Mouse (Mus musculus): ENCODE data around the gene Dock1. TPM values are rescaled to one million over a fixed set of nuclear protein-coding genes. Genes with fewer than 3 reads are reported as not detected.

Gene Dock1
- total and polyA plus RNA-seq, 3 experiments: not detected

- H3K4me3 ChIP-seq (replicated peaks in 1 of 3; ENCODE audit: low read depth in 2 of 3, low read length in 2 of 3, poor library complexity in 1 of 3): no peak overlapping the region
- in situ Hi-C loops (cut with MboI; ENCODE audit: low pct_ligation_motif_present, low pct_unique_long_range_greater_than_20kb, low sequenced_read_pairs) (no loop called here), dilution Hi-C loops (cut with MboI; ENCODE audit: extremely low pct_ligation_motif_present, extremely low pct_unique_long_range_greater_than_20kb, low sequenced_read_pairs) (no loop called here)
- peaks cover 59% of the 10 kb centered on the region for H3K9me3 ChIP-seq (replicated peaks; ENCODE audit: low read length)
- DNase-seq (ENCODE audit: extremely low read depth): no peak
- no peaks in the 10 kb centered on the region for H3K79me2 ChIP-seq (replicated peaks; ENCODE audit: control insufficient read depth, extremely low read depth, insufficient read depth, poor library complexity, severe bottlenecking)
- no peak overlapping the region for H3K9ac ChIP-seq (ENCODE audit: insufficient read depth, low read depth)
- TF ChIP-seq UBTF (IDR thresholded peaks at IDR 0.05; ENCODE audit: low read depth, low read length): no peak
- TF ChIP-seq USF1 (IDR thresholded peaks at IDR 0.05; ENCODE audit: low read depth, low read length): no peak
- no peak for TF ChIP-seq SMC3 (IDR thresholded peaks at IDR 0.05; ENCODE audit: low read depth, low read length)
- TF ChIP-seq MAX (IDR thresholded peaks at IDR 0.05; ENCODE audit: low read length): no peak
- no peak for TF ChIP-seq IRF4 (IDR thresholded peaks at IDR 0.05; ENCODE audit: low read depth, low read length)
- no peak for TF ChIP-seq USF2 (conservative IDR thresholded peaks at IDR 0.05; ENCODE audit: low read depth, low read length)
- TF ChIP-seq PAX5 (IDR thresholded peaks at IDR 0.05; ENCODE audit: low read length): no peak
- TF ChIP-seq CHD1 (IDR thresholded peaks at IDR 0.05; ENCODE audit: low read depth, low read length): no peak
- no peaks in the 10 kb centered on the region for H3K4me1 ChIP-seq (ENCODE audit: control insufficient read depth in 1 of 2, insufficient read depth in 2 of 2)
- no peak overlapping the region for H3K27ac ChIP-seq (ENCODE audit: insufficient read depth, low read depth)
- no peak overlapping the region for H3K4me2 ChIP-seq (ENCODE audit: insufficient read depth, low read depth, poor library complexity, severe bottlenecking)
- no peaks in the 10 kb centered on the region for H3K36me3 ChIP-seq (replicated peaks in 1 of 2; ENCODE audit: control insufficient read depth in 1 of 2, insufficient read depth in 1 of 2, low read length in 1 of 2)
- no peaks in the 10 kb centered on the region for H3K27me3 ChIP-seq (replicated peaks)
Observed at GRCm38 (mm10) chr7:134663241-134663640, 7.2 kb upstream of the Dock1 start.

GRCm38 (mm10) chr7:134665642-134666282 is 4.7 kb upstream of the Dock1 start:
- H3K9ac ChIP-seq (ENCODE audit: insufficient read depth, low read depth): no peak overlapping the region
- H3K79me2 ChIP-seq (replicated peaks; ENCODE audit: control insufficient read depth, extremely low read depth, insufficient read depth, poor library complexity, severe bottlenecking): no peaks in the 10 kb centered on the region
- no peaks in the 10 kb centered on the region for H3K27me3 ChIP-seq (replicated peaks)
- no peak overlapping the region for H3K27ac ChIP-seq (ENCODE audit: insufficient read depth, low read depth)
- no peak overlapping the region for H3K4me3 ChIP-seq (replicated peaks in 1 of 3; ENCODE audit: low read depth in 2 of 3, low read length in 2 of 3, poor library complexity in 1 of 3)
- dilution Hi-C loops (cut with MboI; ENCODE audit: extremely low pct_ligation_motif_present, extremely low pct_unique_long_range_greater_than_20kb, low sequenced_read_pairs): no loop called here
- H3K36me3 ChIP-seq (replicated peaks in 1 of 2; ENCODE audit: control insufficient read depth in 1 of 2, insufficient read depth in 1 of 2, low read length in 1 of 2): no peaks in the 10 kb centered on the region
- in situ Hi-C loops (cut with MboI; ENCODE audit: low pct_ligation_motif_present, low pct_unique_long_range_greater_than_20kb, low sequenced_read_pairs): no loop called here
- TF ChIP-seq GABPA (IDR thresholded peaks at IDR 0.05; ENCODE audit: insufficient replicate concordance, low read depth, low read length) (no peak), MAX (IDR thresholded peaks at IDR 0.05; ENCODE audit: low read length) (no peak), JUN (IDR thresholded peaks at IDR 0.05; ENCODE audit: insufficient read depth, low read depth, low read length) (no peak), ZNF384 (IDR thresholded peaks at IDR 0.05; ENCODE audit: low read depth, low read length) (no peak), MXI1 (IDR thresholded peaks at IDR 0.05; ENCODE audit: low read depth, low read length) (no peak), JUND (conservative IDR thresholded peaks at IDR 0.05; ENCODE audit: low read depth, low read length) (no peak), E2F4 (IDR thresholded peaks at IDR 0.05; ENCODE audit: insufficient replicate concordance, low read depth, low read length) (no peak), ELF1 (IDR thresholded peaks at IDR 0.05; ENCODE audit: low read depth, low read length) (no peak), HCFC1 (IDR thresholded peaks at IDR 0.05; ENCODE audit: low read depth, low read length) (no peak), MEF2A (IDR thresholded peaks at IDR 0.05; ENCODE audit: borderline replicate concordance, low read depth, low read length) (no peak), MYC (IDR thresholded peaks at IDR 0.05; ENCODE audit: low read depth, low read length) (no peak), ZKSCAN1 (IDR thresholded peaks at IDR 0.05; ENCODE audit: borderline replicate concordance, low read depth, low read length) (no peak), NRF1 (IDR thresholded peaks at IDR 0.05; ENCODE audit: low read depth, low read length) (no peak), ZMIZ1 (IDR thresholded peaks at IDR 0.05; ENCODE audit: low read depth, low read length) (no peak)
- peaks cover 78% of the 10 kb centered on the region for H3K9me3 ChIP-seq (replicated peaks; ENCODE audit: low read length)
- DNase-seq (ENCODE audit: extremely low read depth): no peak
- H3K4me1 ChIP-seq (ENCODE audit: control insufficient read depth in 1 of 2, insufficient read depth in 2 of 2): no peaks in the 10 kb centered on the region
- H3K4me2 ChIP-seq (ENCODE audit: insufficient read depth, low read depth, poor library complexity, severe bottlenecking): no peak overlapping the region

All from CH12.LX (cell line).